Mouse (Mus musculus) CD4-positive helper T cell, adult 2 months (primary cell): ENCODE data around the gene Pcbp3.
"Not testable (repeated sequence)": the region's sequence is repeated elsewhere in the genome, so short reads cannot be mapped to it uniquely, and the experiment has no call there.

Experiments
- DNase-seq: peaks from one replicate; pipeline ENCODE4 v3.0.0-alpha.2; 2012; ENCODE audit warnings: low read depth, missing footprints, low spot score

The Pcbp3 gene

GRCm38 (mm10) chr10:76961790-76962489 lies at the start of gene Pcbp3:
Gene Pcbp3 (minus strand): TSS chr10:76961887.
- DNase-seq, result peak; percentile 98

DNA sequence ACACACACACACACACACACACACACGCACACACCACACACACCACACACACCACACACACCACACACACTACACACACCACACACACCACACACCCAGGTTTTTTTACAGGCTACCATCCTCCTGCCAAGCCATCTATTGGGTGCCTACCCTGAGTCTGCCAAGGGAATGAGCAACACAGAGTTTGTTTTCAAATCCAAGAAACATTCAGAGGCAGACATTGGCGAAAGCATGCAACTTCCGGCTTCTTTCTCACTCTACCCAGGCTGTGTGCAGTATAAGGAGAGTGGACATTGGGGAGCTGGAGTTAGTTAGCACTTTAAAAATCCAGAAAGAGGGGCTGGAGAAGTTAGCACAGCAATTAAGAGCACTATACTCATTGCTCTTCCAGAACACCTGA lies 47.0 kb upstream of the Pcbp3 start:
- no peak for DNase-seq

- no peak for DNase-seq
Measured at GRCm38 (mm10) chr10:77008109-77008561, 46.4 kb upstream of the Pcbp3 start.

- DNase-seq, result no peak
Measured at GRCm38 (mm10) chr10:77007433-77008108, 45.9 kb upstream of the Pcbp3 start.

- no peak for DNase-seq
Measured at GRCm38 (mm10) chr10:77004936-77005335, 43.2 kb upstream of the Pcbp3 start.

GRCm38 (mm10) chr10:76997759-76998513 lies 36.2 kb upstream of the Pcbp3 start:
- no peak for DNase-seq

GRCm38 (mm10) chr10:76992456-76992855 lies 30.8 kb upstream of the Pcbp3 start:
- no peak for DNase-seq

GRCm38 (mm10) chr10:76988586-76988985 lies 26.9 kb upstream of the Pcbp3 start:
- no peak for DNase-seq

DNA sequence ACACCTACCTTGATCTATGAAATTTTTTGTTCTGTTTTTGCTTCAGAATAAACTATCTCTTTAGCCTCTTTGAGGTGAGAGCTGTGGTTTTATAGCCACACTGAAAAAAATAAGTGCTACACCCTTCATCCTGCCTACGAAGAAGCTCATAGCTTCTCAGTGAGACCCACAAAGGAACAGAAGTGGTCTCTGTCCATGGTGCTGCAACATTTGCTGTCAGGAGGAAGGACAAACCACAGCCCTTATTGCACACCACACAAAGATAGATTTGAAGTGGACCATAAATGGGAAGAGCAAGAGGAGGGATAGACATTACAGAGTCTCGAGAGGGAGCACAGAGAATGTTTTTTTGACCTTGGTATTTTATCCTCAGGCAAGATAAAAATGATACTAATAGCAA lies 16.4 kb upstream of the Pcbp3 start:
- peak; percentile 10 for DNase-seq

GRCm38 (mm10) chr10:76976699-76977098 lies 15.0 kb upstream of the Pcbp3 start:
- DNase-seq, result no peak

- DNase-seq, result no peak
Measured at GRCm38 (mm10) chr10:76973797-76974436, 12.2 kb upstream of the Pcbp3 start.

DNA sequence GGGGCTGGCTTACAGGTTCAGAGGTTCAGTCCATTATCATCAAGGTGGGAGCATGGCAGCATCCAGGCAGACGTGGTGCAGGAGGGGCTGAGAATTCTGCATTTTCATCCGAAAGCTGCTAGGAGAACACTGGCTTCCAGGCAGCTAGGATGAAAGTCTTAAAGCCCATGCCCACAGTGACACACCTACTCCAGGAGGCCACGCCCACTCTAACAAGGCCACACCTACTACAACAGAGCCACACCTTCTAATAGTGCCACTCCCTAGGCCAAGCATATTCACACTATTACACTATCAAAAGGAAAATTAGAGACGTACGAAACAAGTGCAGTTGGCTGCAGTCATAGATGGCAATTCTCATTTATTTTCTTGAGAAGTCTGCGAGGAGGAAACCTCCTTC lies 10.6 kb upstream of the Pcbp3 start:
- not testable (repeated sequence) for DNase-seq

DNA sequence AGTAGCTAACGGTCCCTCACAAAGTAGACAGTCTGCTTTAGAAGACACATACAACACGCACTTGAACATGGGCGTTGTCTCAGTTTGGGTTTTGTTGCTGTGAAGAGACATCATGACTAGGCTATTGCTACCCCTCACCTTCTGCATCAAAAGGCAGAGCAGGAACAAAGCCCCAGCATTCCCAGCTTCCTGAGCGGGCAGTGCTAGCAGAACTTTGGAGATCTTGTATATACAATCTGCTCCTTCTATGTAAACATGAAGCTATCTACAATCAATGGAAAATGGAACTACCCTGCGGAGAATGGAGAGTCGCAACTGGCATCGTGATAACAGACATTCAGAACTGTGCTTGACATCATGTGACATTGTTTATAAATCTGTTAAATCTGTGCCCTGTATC lies 9.3 kb upstream of the Pcbp3 start:
- DNase-seq, result no peak

- DNase-seq, result no peak
Measured at GRCm38 (mm10) chr10:76964436-76964835, 2.7 kb upstream of the Pcbp3 start.

DNA sequence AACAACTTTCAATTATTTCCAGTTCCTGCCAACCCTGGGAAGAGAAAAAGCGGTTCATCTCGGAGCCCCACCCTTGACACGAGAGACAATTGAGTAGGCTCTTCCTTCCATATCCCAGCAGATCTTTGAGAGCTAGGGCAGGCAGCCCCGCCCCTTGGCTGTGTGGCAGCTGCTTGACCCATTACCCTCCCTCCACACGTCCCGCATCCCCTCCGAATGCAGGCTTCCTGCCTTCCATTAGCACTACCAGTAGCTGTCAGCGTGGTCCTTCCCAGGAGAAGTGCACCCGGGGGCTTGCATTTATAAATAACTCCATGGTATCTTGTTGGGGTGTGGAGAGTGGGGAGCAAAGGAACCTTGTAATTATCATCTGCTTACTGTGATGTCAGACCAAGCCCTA lies 2.3 kb upstream of the Pcbp3 start:
- no peak for DNase-seq

GRCm38 (mm10) chr10:76961156-76961555 lies 531 bp downstream of the Pcbp3 start:
- no peak for DNase-seq

DNA sequence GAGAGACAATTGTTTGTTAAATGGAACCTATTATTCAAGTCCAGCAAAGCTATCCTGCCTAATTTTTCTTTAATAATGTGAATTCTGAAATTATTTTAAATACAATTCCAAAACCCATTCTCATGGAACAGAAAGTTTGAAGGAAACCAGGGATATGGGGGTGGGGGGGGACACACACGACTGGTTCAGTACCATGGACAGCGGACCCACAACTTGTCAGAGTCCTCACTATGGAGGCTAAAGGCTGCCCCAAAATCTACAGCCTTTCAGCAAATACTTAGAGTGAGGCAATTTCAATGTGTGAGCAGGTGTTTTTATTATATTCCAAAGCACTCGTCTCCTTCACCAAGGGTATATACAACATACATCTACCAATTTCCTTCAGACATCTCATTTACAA lies 3.5 kb downstream of the Pcbp3 start:
- peak; percentile 11 for DNase-seq

GRCm38 (mm10) chr10:76956200-76956599 lies 5.5 kb downstream of the Pcbp3 start:
- DNase-seq, result no peak

DNA sequence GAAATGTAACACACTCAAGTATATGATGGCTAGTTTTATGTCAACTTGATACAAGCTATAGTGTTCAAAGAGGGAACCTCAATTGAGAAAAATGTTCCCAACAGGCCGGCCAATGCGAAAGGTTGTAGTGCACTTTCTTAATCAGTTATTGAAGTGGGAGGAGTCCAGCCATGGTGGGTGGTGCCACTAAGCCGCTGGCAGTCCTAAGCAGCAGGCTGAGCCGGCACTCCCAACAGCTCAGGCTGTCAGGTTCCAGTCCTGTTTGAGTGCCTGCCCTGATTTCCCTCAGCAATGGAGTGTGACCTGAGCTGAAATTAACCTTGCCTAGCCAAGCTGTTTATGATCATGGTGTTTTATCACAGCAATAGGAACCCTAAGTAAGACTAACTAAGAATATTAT lies 20.6 kb downstream of the Pcbp3 start:
- no peak for DNase-seq

GRCm38 (mm10) chr10:76936827-76937226 lies 24.9 kb downstream of the Pcbp3 start:
- DNase-seq, result no peak

- DNase-seq, result no peak
Measured at GRCm38 (mm10) chr10:76934805-76935204, 26.9 kb downstream of the Pcbp3 start.

DNA sequence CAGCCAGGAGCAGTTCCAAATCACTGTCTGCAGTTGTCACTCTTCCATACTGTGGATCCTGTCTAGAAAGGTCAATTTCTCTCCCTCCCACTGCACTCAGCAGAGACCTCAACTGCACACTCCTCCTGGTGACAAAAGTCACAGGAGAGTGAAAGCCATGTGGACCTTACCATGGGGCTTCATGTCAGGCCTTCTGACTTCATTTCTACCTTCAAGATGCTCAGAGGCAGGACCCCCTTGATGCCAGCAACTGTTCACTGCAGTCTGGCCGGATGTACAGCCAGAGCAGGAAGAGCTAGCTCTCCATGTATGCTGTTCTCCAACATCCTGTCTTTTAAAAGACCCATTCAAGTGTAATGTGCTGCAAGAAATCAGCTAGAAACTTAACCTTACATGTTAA lies 29.9 kb downstream of the Pcbp3 start:
- DNase-seq, result no peak
